Comparison of ENCODE assay signal across 11 mouse cellular contexts in genomic region chr14:31945125-31945524, GRCm38 (mm10).
DNase-seq lines count a peak whose midpoint lies in the region; ATAC-seq and TF ChIP-seq lines count a peak whose summit lies in the region.
"Had no signal": no experiment of that assay in that cellular context is flagged by ENCODE, and none has a peak within 500 bp of the region (broad histone marks: within the 10 kb centered on the region; RNA-seq: fewer than 3 reads in every experiment).

No protein-coding gene starts in this region.

- peak; percentile 26; the same call in 1 of the 2 replicates for ATAC-seq in intestine, embryonic 16.5 days
- no peak for ATAC-seq in intestine, embryonic 15.5 days
- no peak for ATAC-seq in inflammation-experienced regulatory T-cells, adult 6 months
- ATAC-seq: CD4-positive, CD25-positive, alpha-beta regulatory T cell, adult 4 months had no signal

- H3K4me3 ChIP-seq in intestine, embryonic 16.5 days (ENCODE audit: low read length) = no peak overlapping the region
- no peak overlapping the region for H3K4me3 ChIP-seq in intestine, embryonic 15.5 days (replicated peaks)
- H3K4me3 ChIP-seq in heart, adult 2 months = no peak overlapping the region
- H3K4me3 ChIP-seq: embryonic facial prominence, embryonic 15.5 days; limb, embryonic 12.5 days had no signal

- no peak overlapping the region for H3K9ac ChIP-seq in intestine, embryonic 16.5 days (ENCODE audit: low read depth, low read length)
- H3K9ac ChIP-seq in intestine, embryonic 15.5 days = no peak overlapping the region
- H3K9ac ChIP-seq in heart, adult 2 months (ENCODE audit: low read depth, low read length) = no peak overlapping the region
- H3K9ac ChIP-seq: embryonic facial prominence, embryonic 15.5 days; limb, embryonic 12.5 days had no signal

- no peaks in the 10 kb centered on the region for H3K4me1 ChIP-seq in intestine, embryonic 16.5 days (ENCODE audit: control insufficient read depth, insufficient read depth, low read length)
- no peaks in the 10 kb centered on the region for H3K4me1 ChIP-seq in intestine, embryonic 15.5 days (replicated peaks)
- H3K4me1 ChIP-seq in heart, adult 2 months (ENCODE audit: control insufficient read depth, insufficient read depth, low read length) = peaks cover 5% of the 10 kb centered on the region
- H3K4me1 ChIP-seq: embryonic facial prominence, embryonic 15.5 days; limb, embryonic 12.5 days had no signal

- intact Hi-C loops in heart, adult 2 months (cut with DNase I) = loop anchor here (5.0 kb wide), 1 partner anchor 283 kb away; no protein-coding TSS in a partner anchor

- H3K4me2 ChIP-seq in intestine, embryonic 16.5 days (ENCODE audit: low read depth, low read length) = no peak overlapping the region
- H3K4me2 ChIP-seq in intestine, embryonic 15.5 days (replicated peaks) = no peak overlapping the region
- H3K4me2 ChIP-seq: embryonic facial prominence, embryonic 15.5 days; limb, embryonic 12.5 days had no signal

- H3K9me3 ChIP-seq in intestine, embryonic 16.5 days (ENCODE audit: control insufficient read depth, low read length) = no peaks in the 10 kb centered on the region
- H3K9me3 ChIP-seq in intestine, embryonic 15.5 days = no peaks in the 10 kb centered on the region
- H3K9me3 ChIP-seq: embryonic facial prominence, embryonic 15.5 days; limb, embryonic 12.5 days had no signal

- no peaks in the 10 kb centered on the region for H3K79me2 ChIP-seq in heart, adult 2 months (replicated peaks; ENCODE audit: control insufficient read depth, insufficient read depth, low read length)

- DNase-seq in brain, embryonic 14.5 days (ENCODE audit: low read depth) = peak; percentile 54
- peak; percentile 45 to 50 for DNase-seq in heart, adult 2 months
- peak; percentile 74 for DNase-seq in heart, postnatal 4 days
- no peak for DNase-seq in thymus, postnatal 25 days
- no peak for DNase-seq in adrenal gland, adult 18-20 months (ENCODE audit: low spot score in 2 of 2)

- H3K36me3 ChIP-seq in intestine, embryonic 16.5 days (ENCODE audit: control insufficient read depth, insufficient read depth, low read length) = no peaks in the 10 kb centered on the region
- no peaks in the 10 kb centered on the region for H3K36me3 ChIP-seq in intestine, embryonic 15.5 days
- H3K36me3 ChIP-seq in heart, adult 2 months (ENCODE audit: control insufficient read depth, insufficient read depth, low read length) = no peaks in the 10 kb centered on the region
- H3K36me3 ChIP-seq: embryonic facial prominence, embryonic 15.5 days; limb, embryonic 12.5 days had no signal

- TF ChIP-seq POLR2A in brain, embryonic 14.5 days (IDR thresholded peaks at IDR 0.05; ENCODE audit: borderline replicate concordance, extremely low read depth, insufficient read depth, insufficient read length, poor library complexity, severe bottlenecking) = no peak
- no peak for TF ChIP-seq POLR2A in heart, adult 2 months (IDR thresholded peaks at IDR 0.05; ENCODE audit: insufficient read depth, low read depth, low read length)

- TF ChIP-seq EP300 in heart, adult 2 months (IDR thresholded peaks at IDR 0.05; ENCODE audit: insufficient read depth, low read depth, low read length) = no peak

- no peak for TF ChIP-seq CTCF in brain, embryonic 14.5 days (IDR thresholded peaks at IDR 0.05; ENCODE audit: borderline replicate concordance, extremely low read depth, insufficient read depth, insufficient read length)
- TF ChIP-seq CTCF in heart, adult 2 months (IDR thresholded peaks at IDR 0.05) = no peak

- no peaks in the 10 kb centered on the region for H3K27me3 ChIP-seq in intestine, embryonic 16.5 days (replicated peaks; ENCODE audit: control insufficient read depth, insufficient read depth, low read length)
- no peaks in the 10 kb centered on the region for H3K27me3 ChIP-seq in intestine, embryonic 15.5 days (replicated peaks)
- H3K27me3 ChIP-seq in heart, adult 2 months (ENCODE audit: control insufficient read depth, insufficient read depth, low read length) = no peaks in the 10 kb centered on the region
- H3K27me3 ChIP-seq: embryonic facial prominence, embryonic 15.5 days; limb, embryonic 12.5 days had no signal

- WGBS in intestine, embryonic 16.5 days = 52% methylated on average over 7 of the region's 7 CpGs
- WGBS in intestine, embryonic 15.5 days = 53% methylated on average over 7 of the region's 7 CpGs
- 24% methylated on average over 7 of the region's 7 CpGs for WGBS in heart, adult 2 months

- no peak overlapping the region for H3K27ac ChIP-seq in intestine, embryonic 16.5 days (ENCODE audit: low read length)
- no peak overlapping the region for H3K27ac ChIP-seq in intestine, embryonic 15.5 days
- H3K27ac ChIP-seq in heart, adult 2 months = peak overlapping the region; percentile 60
- H3K27ac ChIP-seq: embryonic facial prominence, embryonic 15.5 days; limb, embryonic 12.5 days had no signal

Comparison
In these comparisons a context has a peak if more than half of its experiments do, and no peak if none do; other contexts are left out.
1. DNase-seq: peak in brain, embryonic 14.5 days (single experiment), heart, adult 2 months (2 of 2) and heart, postnatal 4 days (single experiment); none in thymus, postnatal 25 days (single experiment) and adrenal gland, adult 18-20 months (0 of 2).